Comparison of ENCODE assay signal across 16 mouse cellular contexts in the genomic region with DNA sequence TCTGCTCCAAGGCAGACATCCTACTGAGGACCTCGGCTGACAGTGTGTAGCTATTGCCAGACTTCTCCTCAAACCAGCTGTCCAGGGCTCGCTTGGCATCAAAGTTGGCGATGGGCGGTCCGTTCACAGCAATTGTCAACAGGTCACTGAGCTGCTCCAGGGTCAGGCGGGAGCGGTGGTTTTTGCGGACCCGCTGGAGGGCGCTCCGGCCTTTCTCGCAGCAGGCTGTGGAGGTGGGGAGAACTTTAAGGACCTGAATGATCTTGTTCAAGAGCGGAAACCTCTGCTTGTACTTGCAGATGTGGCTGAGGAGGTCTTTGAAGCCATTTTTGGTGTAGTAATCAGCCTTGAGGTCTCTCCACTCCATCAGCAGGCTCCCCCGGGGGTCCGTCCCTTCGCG. TPM values are rescaled to one million over a fixed set of nuclear protein-coding genes. Genes with fewer than 3 reads are reported as not detected.
DNase-seq lines count a peak whose midpoint lies in the region.
"Had no signal": no experiment of that assay in that cellular context is flagged by ENCODE, and none has a peak within 500 bp of the region (broad histone marks: within the 10 kb centered on the region; RNA-seq: fewer than 3 reads in every experiment).

No protein-coding gene starts in this region.

- intact Hi-C loops in left cerebral cortex, postnatal 4 days (cut with DNase I) = no loop called here
- intact Hi-C loops in left cerebral cortex, postnatal 36 days (cut with DNase I) = no loop called here

- peak; percentile 13 for DNase-seq in cerebellum, adult 9-11 months
- no peak for DNase-seq in cerebellum, adult 8-10 months
- peak; percentile 54 for DNase-seq in left cerebral cortex, postnatal 4 days
- DNase-seq in left cerebral cortex, postnatal 36 days (ENCODE audit: low spot score in 2 of 2) = no peak
- DNase-seq in naive thymus-derived CD4-positive, alpha-beta T cell, adult 2 months (ENCODE audit: low read depth) = peak; percentile 30
- DNase-seq in urinary bladder, postnatal 10 days (ENCODE audit: low spot score) = no peak
- no peak for DNase-seq in layer of hippocampus, adult 9-10 months (ENCODE audit: low spot score)
- DNase-seq: adrenal gland, postnatal 36 days; cerebellum, adult 11-12 months; heart, adult 11 months; kidney, adult 11 months; kidney, postnatal 36 days; lung, embryonic 14.5 days had no signal

RNA-seq across cellular contexts. Expression of gene Syt13, which starts 57.2 kb away (rescaled TPM):
- 10 to 100 TPM; 24.3 to 31.7 TPM for total RNA-seq in left cerebral cortex, postnatal 4 days (2021)
- 100 to 1,000 TPM; 174 to 218 TPM for total RNA-seq in left cerebral cortex, postnatal 36 days (2021)
- total RNA-seq: CH12.LX; megakaryocyte, adult 5-6 weeks; monocyte, adult 5-6 weeks had no signal

Comparison
In these comparisons a context has a peak if more than half of its experiments do, and no peak if none do; other contexts are left out.
1. DNase-seq: peak in cerebellum, adult 9-11 months (single experiment), left cerebral cortex, postnatal 4 days (single experiment) and naive thymus-derived CD4-positive, alpha-beta T cell, adult 2 months (single experiment); none in cerebellum, adult 8-10 months (single experiment), left cerebral cortex, postnatal 36 days (0 of 2), urinary bladder, postnatal 10 days (single experiment) and layer of hippocampus, adult 9-10 months (single experiment).
2. RNA of gene Syt13, which starts 57.2 kb away (total RNA-seq): 174 to 218 TPM in left cerebral cortex, postnatal 36 days; 24.3 to 31.7 TPM in left cerebral cortex, postnatal 4 days; every median in the first group is over 4 times any median in the second.